33 mouse cellular contexts compared by ENCODE assay signal in genomic region chr2:28552301-28552700, GRCm38 (mm10). TPM values are rescaled to one million over a fixed set of nuclear protein-coding genes. Genes with fewer than 3 reads are reported as not detected.
"Had no signal": no experiment of that assay in that cellular context is flagged by ENCODE, and none has a peak within 500 bp of the region (broad histone marks: within the 10 kb centered on the region; RNA-seq: fewer than 3 reads in every experiment).

No protein-coding gene starts in this region.

- DNase-seq: gastrocnemius, postnatal 36 days; heart, adult 11 months; heart, adult 2 months; heart, postnatal 14 days; heart, postnatal 36 days; kidney, adult 11 months; kidney, adult 9 months; kidney, postnatal 14 days; layer of hippocampus, adult 9-11 months; layer of hippocampus, postnatal 36 days; left cerebral cortex, postnatal 4 days; lung, adult 18-20 months had no signal

- H3K4me3 ChIP-seq: heart, adult 2 months; heart, embryonic 13.5 days; heart, embryonic 15.5 days; hindbrain, embryonic 13.5 days; hindbrain, embryonic 15.5 days; kidney, embryonic 15.5 days; limb, embryonic 13.5 days; limb, embryonic 15.5 days; liver, embryonic 12.5 days had no signal

- H3K27ac ChIP-seq: heart, adult 2 months; heart, embryonic 13.5 days; heart, embryonic 15.5 days; hindbrain, embryonic 13.5 days; hindbrain, embryonic 15.5 days; hindbrain, postnatal 0 days; kidney, embryonic 15.5 days; kidney, postnatal 0 days; limb, embryonic 13.5 days; limb, embryonic 15.5 days; liver, embryonic 12.5 days; liver, embryonic 14.5 days had no signal

- ATAC-seq: hindbrain, postnatal 0 days; intestine, embryonic 16.5 days; liver, embryonic 12.5 days had no signal

RNA-seq across cellular contexts. Expression of gene Cel, which starts 10.9 kb away (rescaled TPM):
- total RNA-seq: gastrocnemius, postnatal 36 days; heart, adult 2 months; heart, postnatal 14 days; heart, postnatal 36 days; hematopoietic stem cell, adult 5-6 weeks; hindbrain, postnatal 0 days; layer of hippocampus, adult 18-20 months; layer of hippocampus, adult 8-10 months; layer of hippocampus, postnatal 14 days; layer of hippocampus, postnatal 36 days; left cerebral cortex, adult 18-20 months; left cerebral cortex, adult 8-10 months; left cerebral cortex, postnatal 10 days; left cerebral cortex, postnatal 25 days; left cerebral cortex, postnatal 4 days had no signal

RNA-seq across cellular contexts. Expression of gene Gm10134, which starts 46.4 kb away (rescaled TPM):
- total RNA-seq: gastrocnemius, postnatal 36 days; hematopoietic stem cell, adult 5-6 weeks; hindbrain, postnatal 0 days; layer of hippocampus, postnatal 14 days; left cerebral cortex, postnatal 4 days; liver, adult 2 months had no signal

RNA-seq across cellular contexts. Expression of gene Gbgt1, which starts 55.6 kb away (rescaled TPM):
- total RNA-seq: hematopoietic stem cell, adult 5-6 weeks had no signal
